Mouse (Mus musculus) limb, embryonic 14.5 days (tissue): ENCODE results near the gene Men1. TPM values are rescaled to one million over a fixed set of nuclear protein-coding genes. Genes with fewer than 3 reads are reported as not detected.

Experiments used
- ATAC-seq: fragments of 200-750 bp; cut with Nextera tagmentation; 2 replicates; pipeline ENCODE4 v1.8.0; 2017; ENCODE audit warnings: low read depth, moderate number of reproducible peaks, moderate TSS enrichment; ENCODE audit not compliant: low FRiP score
- DNase-seq: peaks from one replicate; pipeline ENCODE4 v3.0.0-alpha.2; 2015; ENCODE audit warnings: low spot score
- H3K27ac ChIP-seq: fragments of 300-500 bp; sonication (generic); replicated peaks from 2 replicates; pipeline ENCODE4 v1.5.1; 2014; ENCODE audit warnings: low read depth, mild to moderate bottlenecking, low read length, moderate library complexity, mixed read lengths
- H3K27me3 ChIP-seq: fragments of 300-500 bp; sonication (generic); 2 replicates; pipeline ENCODE4 v1.6.1; 2014; ENCODE audit warnings: low read length, mixed read lengths; ENCODE audit not compliant: control insufficient read depth, insufficient read depth
- H3K36me3 ChIP-seq: fragments of 300-500 bp; sonication (generic); 2 replicates; pipeline ENCODE4 v1.6.1; 2014; ENCODE audit warnings: mild to moderate bottlenecking, low read length, moderate library complexity, mixed read lengths; ENCODE audit not compliant: control insufficient read depth, insufficient read depth
- H3K4me1 ChIP-seq: fragments of 300-500 bp; sonication (generic); 2 replicates; pipeline ENCODE4 v1.6.1; 2014; ENCODE audit warnings: antibody characterized with exemption, low read length, mixed read lengths; ENCODE audit not compliant: control insufficient read depth, insufficient read depth
- H3K4me2 ChIP-seq: fragments of 300-500 bp; sonication (generic); replicated peaks from 2 replicates; pipeline ENCODE4 v1.6.1; 2014; ENCODE audit warnings: low read depth, mild to moderate bottlenecking, low read length, moderate library complexity; ENCODE audit not compliant: severe bottlenecking
- H3K4me3 ChIP-seq: fragments of 300-500 bp; sonication (generic); replicated peaks from 2 replicates; pipeline ENCODE4 v1.5.1; 2014; ENCODE audit warnings: low read length
- H3K9ac ChIP-seq: fragments of 300-500 bp; sonication (generic); 2 replicates; pipeline ENCODE4 v1.6.1; 2014; ENCODE audit warnings: mild to moderate bottlenecking, low read depth, low read length, moderate library complexity; ENCODE audit not compliant: severe bottlenecking
- H3K9me3 ChIP-seq: fragments of 300-500 bp; sonication (generic); 2 replicates; pipeline ENCODE4 v1.6.1; 2016; ENCODE audit warnings: low read length; ENCODE audit not compliant: control insufficient read depth
- POLR2A ChIP-seq: fragments of 200-500 bp; IDR thresholded peaks from 2 replicates; pipeline ENCODE4 v1.8.0; 2012; ENCODE audit warnings: inconsistent platforms, mild to moderate bottlenecking, moderate library complexity, borderline replicate concordance; ENCODE audit not compliant: insufficient read depth, insufficient read length; ENCODE audit errors: extremely low read depth
- WGBS: fragments of 180-500 bp; shearing (Covaris S2); extraction: QIAGEN DNeasy Blood & Tissue Kit; methylation state at CpG from one replicate; pipeline ENCODE4 v1.1.7; 2014; 5-methylcytosine and 5-hydroxymethylcytosine counted together
- polyA plus RNA-seq, 2 experiments: library from polyadenylated mRNA; depleted of rRNA in 1 of 2; stranded (reverse) in 1 of 2; unstranded in 1 of 2; fragments of >200 nt; fragmentation: Nextera tagmentation in 1 of 2; extraction: Ambion mirVana in 1 of 2; gene quantifications; 2 replicates each; pipeline versions ENCODE4 v1.2.1 to v1.2.3; 2012 to 2014

Men1 gene
- polyA plus RNA-seq (2012; rRNA removed) (102 and 117 TPM in 2 replicates), polyA plus RNA-seq (2014; fragmentation: Nextera tagmentation; extraction: Ambion mirVana) (60.4 and 65.6 TPM in 2 replicates)

GRCm38 (mm10) chr19:6334673-6335457 is at the start of gene Men1:
Gene Men1, plus strand, starts transcription at chr19:6334979.
- Histone ChIP-seq H3K9me3 (no peaks in the 10 kb centered on the region), H3K27ac (peak within 1 kb of the TSS; percentile 73), H3K4me1 (peaks cover 14% of the 10 kb centered on the region), H3K27me3 (no peaks in the 10 kb centered on the region), H3K4me3 (peak within 1 kb of the TSS; percentile 87), H3K9ac (peak within 1 kb of the TSS; percentile 83), H3K36me3 (peaks cover 33% of the 10 kb centered on the region), H3K4me2 (peak within 1 kb of the TSS; percentile 75)
- peak; percentile 50; the same call in 1 of the 2 replicates for TF ChIP-seq POLR2A
- WGBS, result 1% methylated on average over 32 of the region's 43 CpGs
- peak; percentile 95 for ATAC-seq
- peak; percentile 97 for DNase-seq

- H3K9ac ChIP-seq, result no peak overlapping the region
- no peak for TF ChIP-seq POLR2A
- H3K4me2 ChIP-seq, result no peak overlapping the region
- peaks cover 85% of the 10 kb centered on the region for H3K36me3 ChIP-seq
- no peak overlapping the region for H3K27ac ChIP-seq
- no peak overlapping the region for H3K4me3 ChIP-seq
- ATAC-seq (no peak), DNase-seq (no peak)
- 73% methylated on average over 8 of the region's 8 CpGs for WGBS
- no peaks in the 10 kb centered on the region for H3K4me1 ChIP-seq
- H3K27me3 ChIP-seq, result no peaks in the 10 kb centered on the region
- no peaks in the 10 kb centered on the region for H3K9me3 ChIP-seq
Measured at GRCm38 (mm10) chr19:6285226-6285625, 49.6 kb upstream of the Men1 start.

GRCm38 (mm10) chr19:6285632-6286433 is 48.9 kb upstream of the Men1 start:
- H3K27me3 ChIP-seq, result no peaks in the 10 kb centered on the region
- DNase-seq (no peak), ATAC-seq (no peak)
- no peak for TF ChIP-seq POLR2A
- no peaks in the 10 kb centered on the region for H3K9me3 ChIP-seq
- no peak overlapping the region for H3K4me3 ChIP-seq
- peaks cover 82% of the 10 kb centered on the region for H3K36me3 ChIP-seq
- WGBS, result 68% methylated on average over 7 of the region's 7 CpGs
- no peaks in the 10 kb centered on the region for H3K4me1 ChIP-seq
- no peak overlapping the region for H3K9ac ChIP-seq
- H3K27ac ChIP-seq, result no peak overlapping the region
- H3K4me2 ChIP-seq, result no peak overlapping the region

GRCm38 (mm10) chr19:6286434-6287401 is 48.1 kb upstream of the Men1 start:
- Histone ChIP-seq H3K9ac (no peak overlapping the region), H3K36me3 (peaks cover 82% of the 10 kb centered on the region)

More at GRCm38 (mm10) chr19:6286434-6287401, 48.1 kb upstream of the Men1 start:
- Histone ChIP-seq H3K4me3 (no peak overlapping the region), H3K27me3 (no peaks in the 10 kb centered on the region), H3K4me2 (no peak overlapping the region), H3K27ac (no peak overlapping the region), H3K9me3 (no peaks in the 10 kb centered on the region), H3K4me1 (no peaks in the 10 kb centered on the region)
- TF ChIP-seq POLR2A, result no peak
- 86% methylated on average over 19 of the region's 19 CpGs for WGBS
- ATAC-seq (no peak), DNase-seq (no peak)
